Mouse (Mus musculus) kidney, adult 2 months (tissue): Measurements from ENCODE around the gene Gpr156. TPM values are rescaled to one million over a fixed set of nuclear protein-coding genes. Genes with fewer than 3 reads are reported as not detected.
A peak's percentile ranks its signal among the peaks of the same experiment; 100 is the strongest.

Experiments used
- DNase-seq: peaks from one replicate; pipeline ENCODE4 v3.0.0; 2021
- H3K27ac ChIP-seq: fragments of 200-500 bp; 2 replicates; pipeline ENCODE4 v1.5.1; 2012; ENCODE audit warnings: low read depth, low read length, control low read depth, inconsistent platforms; ENCODE audit not compliant: insufficient read depth
- H3K27me3 ChIP-seq: fragments of 200-500 bp; replicated peaks from 2 replicates; pipeline ENCODE4 v1.6.1; 2012; ENCODE audit warnings: mild to moderate bottlenecking, moderate library complexity, low read length, inconsistent platforms; ENCODE audit not compliant: control insufficient read depth, insufficient read depth
- H3K36me3 ChIP-seq: fragments of 200-500 bp; 2 replicates; pipeline ENCODE4 v1.6.1; 2012; ENCODE audit warnings: mild to moderate bottlenecking, moderate library complexity, low read length, inconsistent platforms; ENCODE audit not compliant: control insufficient read depth, insufficient read depth
- H3K4me1 ChIP-seq: fragments of 200-500 bp; 2 replicates; pipeline ENCODE4 v1.6.1; 2011; ENCODE audit warnings: low read length; ENCODE audit not compliant: control insufficient read depth, insufficient read depth
- H3K4me3 ChIP-seq: fragments of 200-500 bp; 2 replicates; pipeline ENCODE4 v1.5.1; 2011; ENCODE audit warnings: mild to moderate bottlenecking, low read depth, low read length, control low read depth; ENCODE audit not compliant: insufficient read depth
- CTCF ChIP-seq: fragments of 200-500 bp; conservative IDR thresholded peaks from 2 replicates; pipeline ENCODE4 v1.5.1; 2011; ENCODE audit warnings: low read depth, mild to moderate bottlenecking, control low read depth, low read length, moderate library complexity, mixed read lengths; ENCODE audit not compliant: insufficient read depth, insufficient read length
- POLR2A ChIP-seq: fragments of 200-500 bp; IDR thresholded peaks from one replicate; pipeline ENCODE4 v1.6.1; 2011; ENCODE audit warnings: low read depth, low read length, control low read depth
- WGBS: fragments of 180-500 bp; shearing (Covaris S2); methylation state at CpG from one replicate; pipeline ENCODE4 v1.1.7; 2018; 5-methylcytosine and 5-hydroxymethylcytosine counted together
- polyA plus RNA-seq: library from polyadenylated mRNA; depleted of rRNA; stranded (reverse); fragments of >200 nt; gene quantifications from 2 replicates; pipeline ENCODE4 v1.2.3, GENCODE M21; 2012

Gpr156 gene
- polyA plus RNA-seq, 1 experiment: not detected

- WGBS: 63% methylated on average over 10 of the region's 10 CpGs
- H3K36me3 ChIP-seq: no peaks in the 10 kb centered on the region
- TF ChIP-seq POLR2A (no peak), CTCF (peak; percentile 55)
- no peak overlapping the region for H3K4me3 ChIP-seq
- no peaks in the 10 kb centered on the region for H3K4me1 ChIP-seq
- no peaks in the 10 kb centered on the region for H3K27me3 ChIP-seq
- no peak overlapping the region for H3K27ac ChIP-seq
- peak; percentile 47 for DNase-seq
Observed at GRCm38 (mm10) chr16:37990553-37991344, 74.5 kb downstream of the Gpr156 start.

- 44% methylated on average over 8 of the region's 8 CpGs for WGBS
- no peak for DNase-seq
- Histone ChIP-seq H3K27ac (no peak overlapping the region), H3K36me3 (no peaks in the 10 kb centered on the region), H3K27me3 (no peaks in the 10 kb centered on the region), H3K4me3 (no peak overlapping the region), H3K4me1 (no peaks in the 10 kb centered on the region)
- no peak for TF ChIP-seq CTCF
- no peak for TF ChIP-seq POLR2A
Observed at GRCm38 (mm10) chr16:37992806-37993205, 76.5 kb downstream of the Gpr156 start.

- H3K4me3 ChIP-seq: no peak overlapping the region
- no peaks in the 10 kb centered on the region for H3K4me1 ChIP-seq
- no peak overlapping the region for H3K27ac ChIP-seq
- DNase-seq: peak; percentile 81
- no peaks in the 10 kb centered on the region for H3K27me3 ChIP-seq
- H3K36me3 ChIP-seq: no peaks in the 10 kb centered on the region
- TF ChIP-seq POLR2A: no peak
- TF ChIP-seq CTCF: peak; percentile 81
- WGBS: 16% methylated on average over 12 of the region's 12 CpGs
Observed at GRCm38 (mm10) chr16:37994647-37995046, 78.4 kb downstream of the Gpr156 start.

GRCm38 (mm10) chr16:37997771-37998170 lies 81.5 kb downstream of the Gpr156 start:
- no peak for DNase-seq
- WGBS: 74% methylated on average over 4 of the region's 4 CpGs

GRCm38 (mm10) chr16:37999762-38000161 lies 83.5 kb downstream of the Gpr156 start:
- 96% methylated on average over 1 of the region's 1 CpGs for WGBS
- Histone ChIP-seq H3K4me3 (no peak overlapping the region), H3K36me3 (no peaks in the 10 kb centered on the region), H3K27ac (no peak overlapping the region), H3K27me3 (no peaks in the 10 kb centered on the region), H3K4me1 (no peaks in the 10 kb centered on the region)
- no peak for DNase-seq
- no peak for TF ChIP-seq CTCF
- no peak for TF ChIP-seq POLR2A

More at GRCm38 (mm10) chr16:37997771-37998170, 81.5 kb downstream of the Gpr156 start:
- no peaks in the 10 kb centered on the region for H3K36me3 ChIP-seq
- no peak overlapping the region for H3K27ac ChIP-seq
- H3K4me3 ChIP-seq: no peak overlapping the region
- H3K27me3 ChIP-seq: no peaks in the 10 kb centered on the region
- no peak for TF ChIP-seq POLR2A
- TF ChIP-seq CTCF: no peak
- no peaks in the 10 kb centered on the region for H3K4me1 ChIP-seq

GRCm38 (mm10) chr16:38000178-38000577 lies 83.9 kb downstream of the Gpr156 start:
- no peak overlapping the region for H3K4me3 ChIP-seq
- H3K4me1 ChIP-seq: no peaks in the 10 kb centered on the region
- no peak for DNase-seq
- H3K36me3 ChIP-seq: no peaks in the 10 kb centered on the region
- H3K27me3 ChIP-seq: no peaks in the 10 kb centered on the region
- 87% methylated on average over 7 of the region's 7 CpGs for WGBS
- H3K27ac ChIP-seq: no peak overlapping the region
- TF ChIP-seq CTCF (no peak), POLR2A (no peak)

- no peak for DNase-seq
- 36% methylated on average over 2 of the region's 2 CpGs for WGBS
- H3K27me3 ChIP-seq: no peaks in the 10 kb centered on the region
- H3K27ac ChIP-seq: no peak overlapping the region
- H3K36me3 ChIP-seq: no peaks in the 10 kb centered on the region
- no peak overlapping the region for H3K4me3 ChIP-seq
- no peak for TF ChIP-seq CTCF
- no peaks in the 10 kb centered on the region for H3K4me1 ChIP-seq
Observed at GRCm38 (mm10) chr16:38001766-38002165, 85.5 kb downstream of the Gpr156 start.
